Mouse (Mus musculus) small intestine, adult 10 weeks (tissue): ENCODE measurements around the gene Tmem30a. TPM values are rescaled to one million over a fixed set of nuclear protein-coding genes. Genes with fewer than 3 reads are reported as not detected.

Experiments used
- polyA plus RNA-seq: library from polyadenylated mRNA; stranded (reverse); fragments of 350-450 nt; fragmentation: Illumina TruSeq; extraction: RNeasy Lipid Tissue Mini Kit (QIAGEN cat#74804); gene quantifications from one replicate; pipeline ENCODE4 v1.2.3, GENCODE M21; 2014; ENCODE audit warnings: low replicate concordance

Tmem30a gene
- 402 TPM for polyA plus RNA-seq

GRCm38 (mm10) chr9:79792841-79793835 is at the start of gene Tmem30a:
Gene Tmem30a, minus strand, starts transcription at chr9:79793507.

GRCm38 (mm10) chr9:79759385-79760005 is 33.8 kb downstream of the Tmem30a start, which contains the start of gene Cox7a2:
Gene Cox7a2, minus strand, starts transcription at chr9:79759878.

Other genes starting within 250 kb of the Tmem30a start
- gene Col12a1, start 74.7 kb downstream of the Tmem30a start, polyA plus RNA-seq: 12.8 TPM
- 177 TPM for gene Cox7a2, start 33.6 kb downstream of the Tmem30a start, polyA plus RNA-seq
- 1.2 TPM for gene Filip1, start 219.3 kb upstream of the Tmem30a start, polyA plus RNA-seq